Mouse (Mus musculus) lung, postnatal 0 days (tissue): ENCODE results near the gene Scn4b. TPM values are rescaled to one million over a fixed set of nuclear protein-coding genes. Genes with fewer than 3 reads are reported as not detected.

ENCODE experiments used
- ATAC-seq: fragments of 200-750 bp; cut with Nextera tagmentation; 2 replicates; pipeline ENCODE4 v1.8.0; 2017; ENCODE audit warnings: moderate library complexity
- DNase-seq: peaks from one replicate; pipeline ENCODE4 v3.0.0-alpha.2; 2016; ENCODE audit warnings: low spot score
- H3K27ac ChIP-seq: fragments of 300-500 bp; sonication (generic); 2 replicates; pipeline ENCODE4 v1.5.1; 2014; ENCODE audit warnings: antibody characterized with exemption, mild to moderate bottlenecking, low read length, mixed read lengths
- H3K27me3 ChIP-seq: fragments of 300-500 bp; sonication (generic); replicated peaks from 2 replicates; pipeline ENCODE4 v1.6.1; 2014; ENCODE audit warnings: low read length, mixed read lengths; ENCODE audit not compliant: insufficient read depth
- H3K36me3 ChIP-seq: fragments of 300-500 bp; sonication (generic); 2 replicates; pipeline ENCODE4 v1.6.1; 2014; ENCODE audit warnings: low read length, mixed read lengths; ENCODE audit not compliant: insufficient read depth
- H3K4me1 ChIP-seq: fragments of 300-500 bp; sonication (generic); 2 replicates; pipeline ENCODE4 v1.6.1; 2014; ENCODE audit warnings: antibody characterized with exemption, low read depth, low read length, mixed read lengths; ENCODE audit not compliant: insufficient read depth
- H3K4me2 ChIP-seq: fragments of 300-500 bp; sonication (generic); replicated peaks from 2 replicates; pipeline ENCODE4 v1.6.1; 2014; ENCODE audit warnings: low read depth, mild to moderate bottlenecking, low read length, moderate library complexity, mixed read lengths
- H3K4me3 ChIP-seq: fragments of 300-500 bp; sonication (generic); 2 replicates; pipeline ENCODE4 v1.5.1; 2014; ENCODE audit warnings: low read depth, low read length
- H3K9ac ChIP-seq: fragments of 300-500 bp; sonication (generic); replicated peaks from 2 replicates; pipeline ENCODE4 v1.6.1; 2014; ENCODE audit warnings: low read depth, mild to moderate bottlenecking
- H3K9me3 ChIP-seq: fragments of 300-500 bp; sonication (generic); 2 replicates; pipeline ENCODE4 v1.6.1; 2016; ENCODE audit warnings: low read length, mixed read lengths
- CTCF ChIP-seq: IDR thresholded peaks from 2 replicates; pipeline ENCODE4 v1.5.1; 2016; ENCODE audit warnings: antibody characterized with exemption, mild to moderate bottlenecking
- EP300 ChIP-seq: IDR thresholded peaks from 2 replicates; pipeline ENCODE4 v1.6.1; 2016; ENCODE audit warnings: antibody characterized with exemption, mild to moderate bottlenecking, control low read depth
- whole genome bisulfite sequencing: fragments of 180-500 bp; shearing (Covaris S2); extraction: QIAGEN DNeasy Blood & Tissue Kit; methylation state at CpG from one replicate; pipeline ENCODE4 v1.1.7; 2014; 5-methylcytosine and 5-hydroxymethylcytosine counted together
- polyA plus RNA-seq: library from polyadenylated mRNA; unstranded; fragments of >200 nt; fragmentation: Nextera tagmentation; extraction: Ambion mirVana; gene quantifications from 2 replicates; pipeline ENCODE4 v1.2.1, GENCODE M21; 2015

Gene Scn4b
- 0.13 TPM in 2 replicates for polyA plus RNA-seq

DNA sequence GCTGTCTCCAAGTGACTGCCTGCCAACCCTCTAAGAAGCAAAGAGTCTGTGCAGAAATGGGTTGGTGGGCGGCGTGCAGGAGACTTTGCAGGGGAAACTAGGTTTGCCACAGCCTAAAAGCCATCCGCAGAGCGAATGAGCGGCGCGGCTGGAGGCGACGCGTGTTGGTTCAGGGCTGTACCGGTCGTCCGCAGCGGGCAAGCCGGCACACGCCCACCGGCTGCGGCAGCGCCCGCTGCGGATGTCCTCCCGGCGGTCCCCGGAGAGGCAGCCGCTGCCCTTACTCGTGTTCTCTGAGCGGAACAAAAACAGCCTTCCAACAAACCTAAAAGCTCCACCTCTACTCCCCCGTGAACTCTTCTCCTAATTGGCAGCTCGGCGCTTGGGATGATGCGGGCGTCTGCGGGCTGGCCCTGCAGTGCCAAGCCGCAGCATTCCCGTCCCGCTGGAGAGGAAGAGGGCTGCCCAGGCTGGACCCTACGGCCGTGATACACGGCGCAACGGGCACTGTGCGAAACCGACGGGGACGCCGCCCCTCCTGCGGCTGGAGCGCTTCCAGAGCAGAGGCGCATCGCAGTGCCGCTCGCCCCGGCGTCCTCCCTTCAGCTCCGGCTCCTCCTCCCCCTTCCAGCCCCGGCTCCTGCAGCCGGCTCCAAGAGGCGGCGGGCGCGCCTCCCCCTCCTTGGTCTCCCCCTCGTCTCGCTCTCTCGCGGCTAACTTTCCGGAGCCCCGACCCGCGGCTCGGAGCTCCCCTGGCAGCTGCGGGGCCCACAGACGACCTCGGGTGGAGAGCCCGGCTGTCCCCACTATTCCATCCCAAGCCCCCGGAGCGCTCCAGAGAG, at the start of gene Scn4b:
Gene Scn4b (plus strand): TSS at position 205 of the 842 bp plus-strand sequence.
- Histone ChIP-seq H3K27ac (no peak within 1 kb of the TSS), H3K4me2 (peak within 1 kb of the TSS; percentile 66), H3K9me3 (no peaks in the 10 kb centered on the region), H3K36me3 (no peaks in the 10 kb centered on the region), H3K4me1 (peaks cover 3% of the 10 kb centered on the region; the same call in 1 of the 2 replicates), H3K4me3 (peak within 1 kb of the TSS; percentile 38), H3K9ac (no peak within 1 kb of the TSS), H3K27me3 (peaks cover 51% of the 10 kb centered on the region)
- TF ChIP-seq EP300 (no peak), CTCF (no peak)
- DNase-seq (peak; percentile 25), ATAC-seq (0 out of 2 replicates have a peak, but pooled peaks have one; percentile 23)
- WGBS = under 1% methylated on average over 73 of the region's 76 CpGs

GRCm38 (mm10) chr9:45090811-45091210, 47.4 kb upstream of the Scn4b start:
- 69% methylated on average over 3 of the region's 3 CpGs for WGBS
- Histone ChIP-seq H3K9me3 (no peaks in the 10 kb centered on the region), H3K27me3 (no peaks in the 10 kb centered on the region), H3K9ac (no peak overlapping the region), H3K4me3 (no peak overlapping the region), H3K36me3 (no peaks in the 10 kb centered on the region), H3K4me2 (no peak overlapping the region), H3K4me1 (no peaks in the 10 kb centered on the region), H3K27ac (no peak overlapping the region)
- TF ChIP-seq EP300 (no peak), CTCF (peak; percentile 15; the same call in 1 of the 2 replicates)
- no peak for ATAC-seq
- DNase-seq = no peak

DNA sequence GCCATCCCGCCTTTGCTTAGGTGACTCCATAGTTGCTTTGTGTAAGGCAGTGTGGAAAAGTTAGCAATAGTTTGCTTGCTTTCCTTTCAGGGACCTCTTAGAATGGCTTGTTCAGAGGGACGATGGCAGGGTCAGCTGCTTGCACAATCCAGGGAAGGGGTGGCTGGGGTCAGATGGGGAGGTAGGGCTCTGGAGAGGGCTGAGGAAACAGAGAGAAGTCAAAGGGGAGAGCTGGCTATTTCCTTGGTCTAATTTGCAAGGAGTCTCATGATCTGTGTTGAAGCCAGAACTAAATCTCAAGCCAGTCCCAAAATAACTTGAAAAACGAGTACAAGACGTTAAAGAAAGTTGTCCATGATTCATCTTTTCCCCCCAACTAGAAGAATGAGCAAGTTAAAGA, 45.6 kb upstream of the Scn4b start:
- DNase-seq (no peak), ATAC-seq (peak; percentile 19; the same call in 1 of the 2 replicates)
- WGBS = 42% methylated on average over 4 of the region's 4 CpGs
- Histone ChIP-seq H3K27ac (peak overlapping the region; percentile 43; the same call in 1 of the 2 replicates), H3K9ac (no peak overlapping the region), H3K9me3 (no peaks in the 10 kb centered on the region), H3K4me3 (no peak overlapping the region), H3K4me1 (no peaks in the 10 kb centered on the region), H3K4me2 (no peak overlapping the region), H3K36me3 (no peaks in the 10 kb centered on the region), H3K27me3 (no peaks in the 10 kb centered on the region)
- TF ChIP-seq CTCF (no peak), EP300 (no peak)

DNA sequence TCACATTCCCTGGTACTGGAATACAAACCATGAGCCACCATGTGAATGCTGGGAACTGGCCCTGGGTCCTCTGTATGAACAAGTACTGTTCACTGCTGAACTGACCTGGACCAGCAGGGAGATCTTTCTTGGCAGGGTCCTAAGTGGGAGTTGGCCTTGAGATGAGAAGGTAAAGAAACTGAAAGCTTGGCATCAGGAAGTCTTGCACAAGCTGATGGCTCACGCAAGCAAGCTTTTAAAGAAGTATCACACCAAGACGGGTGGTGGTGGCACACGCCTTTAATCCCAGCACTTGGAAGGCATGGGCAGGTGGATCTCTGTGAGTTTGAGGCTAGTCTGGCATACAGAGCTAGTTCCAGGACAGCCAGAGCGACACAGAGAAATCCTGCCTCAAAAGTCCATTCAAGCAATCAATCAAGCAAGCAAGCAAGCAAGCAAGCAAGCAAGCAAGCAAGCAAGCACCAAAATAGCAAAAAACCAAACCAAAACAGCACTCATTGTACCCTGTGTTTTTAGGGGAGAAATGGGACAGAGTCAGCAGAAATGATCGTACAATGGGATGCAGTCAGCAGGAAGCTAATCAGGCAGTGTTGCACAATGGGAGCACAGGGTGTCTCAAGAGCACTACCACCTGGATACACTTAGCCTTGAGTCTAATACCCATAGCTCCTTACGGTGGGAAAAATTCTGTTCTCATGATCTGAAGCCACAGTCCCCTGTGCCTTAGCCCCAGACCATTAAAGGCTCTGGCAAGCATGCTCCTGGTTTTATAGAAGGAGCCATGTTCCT, 42.9 kb upstream of the Scn4b start:
- no peak overlapping the region for H3K27ac ChIP-seq
- no peaks in the 10 kb centered on the region for H3K36me3 ChIP-seq
- H3K4me1 ChIP-seq = no peaks in the 10 kb centered on the region
- no peak overlapping the region for H3K9ac ChIP-seq
- 54% methylated on average over 6 of the region's 6 CpGs for WGBS
- TF ChIP-seq EP300 (no peak), CTCF (no peak)
- ATAC-seq (peak; percentile 77), DNase-seq (peak; percentile 66)
- H3K27me3 ChIP-seq = no peaks in the 10 kb centered on the region
- no peak overlapping the region for H3K4me2 ChIP-seq
- H3K4me3 ChIP-seq = no peak overlapping the region
- H3K9me3 ChIP-seq = no peaks in the 10 kb centered on the region

DNA sequence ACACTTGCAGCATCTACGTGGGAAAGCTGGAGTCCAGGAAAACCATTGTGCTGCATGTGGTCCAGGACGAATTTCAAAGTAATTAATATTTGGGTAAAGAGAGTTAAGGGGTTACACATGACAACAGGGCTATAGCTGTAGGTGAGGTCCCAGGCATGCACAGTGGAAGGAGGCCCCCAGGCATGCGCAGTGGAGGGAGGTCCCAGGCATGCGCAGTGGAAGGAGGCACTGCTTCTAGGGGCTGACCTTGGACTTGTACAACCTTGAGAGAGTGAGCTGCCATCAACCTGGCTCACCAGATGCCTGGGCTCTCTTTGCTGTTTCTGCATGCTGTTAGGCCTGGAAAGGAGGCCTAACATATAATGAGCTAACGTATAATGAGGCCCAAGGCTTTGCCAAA, 40.3 kb upstream of the Scn4b start:
- WGBS = 77% methylated on average over 5 of the region's 5 CpGs

GRCm38 (mm10) chr9:45098426-45098825, 39.8 kb upstream of the Scn4b start:
- 33% methylated on average over 3 of the region's 3 CpGs for WGBS

More for the DNA sequence above, 40.3 kb upstream of the Scn4b start:
- H3K9ac ChIP-seq = no peak overlapping the region
- DNase-seq = no peak
- H3K36me3 ChIP-seq = no peaks in the 10 kb centered on the region
- no peaks in the 10 kb centered on the region for H3K27me3 ChIP-seq
- H3K9me3 ChIP-seq = no peaks in the 10 kb centered on the region
- no peaks in the 10 kb centered on the region for H3K4me1 ChIP-seq
- TF ChIP-seq CTCF (no peak), EP300 (no peak)
- H3K4me2 ChIP-seq = no peak overlapping the region
- H3K4me3 ChIP-seq = no peak overlapping the region
- no peak for ATAC-seq
- H3K27ac ChIP-seq = no peak overlapping the region

More at GRCm38 (mm10) chr9:45098426-45098825, 39.8 kb upstream of the Scn4b start:
- no peaks in the 10 kb centered on the region for H3K9me3 ChIP-seq
- H3K27ac ChIP-seq = no peak overlapping the region
- DNase-seq (no peak), ATAC-seq (no peak)
- H3K4me3 ChIP-seq = no peak overlapping the region
- no peaks in the 10 kb centered on the region for H3K4me1 ChIP-seq
- H3K4me2 ChIP-seq = no peak overlapping the region
- TF ChIP-seq CTCF = no peak
- no peak for TF ChIP-seq EP300
- H3K36me3 ChIP-seq = no peaks in the 10 kb centered on the region
- no peak overlapping the region for H3K9ac ChIP-seq
- H3K27me3 ChIP-seq = no peaks in the 10 kb centered on the region
